Mouse (Mus musculus): ENCODE data around the gene Calm5.
A peak's percentile ranks its signal among the peaks of the same experiment; 100 is the strongest.
"Not testable (repeated sequence)": the region's sequence is repeated elsewhere in the genome, so short reads cannot be mapped to it uniquely, and the experiment has no call there.

Gene Calm5

GRCm38 (mm10) chr13:3853648-3854333 is at the start of gene Calm5:
Gene Calm5 (plus strand): TSS chr13:3854173.
- DNase-seq: not testable (repeated sequence)

GRCm38 (mm10) chr13:3804186-3804585 is 49.8 kb upstream of the Calm5 start, which contains the start of gene Calml3:
Gene Calml3 (minus strand): TSS chr13:3804316.
- DNase-seq: peak in 1 of 2 experiments; percentile 5

GRCm38 (mm10) chr13:3805132-3805531 is 48.8 kb upstream of the Calm5 start:
- DNase-seq: no peak

- no peak for DNase-seq
These were observed 48.3 kb upstream of the Calm5 start for GRCm38 (mm10) chr13:3805638-3806037.

- DNase-seq: no peak
These were observed 46.7 kb upstream of the Calm5 start for GRCm38 (mm10) chr13:3807131-3807827.

- no peak for DNase-seq
These were observed 35.8 kb upstream of the Calm5 start for GRCm38 (mm10) chr13:3818012-3818739.

GRCm38 (mm10) chr13:3818740-3819076 is 35.3 kb upstream of the Calm5 start:
- no peak for DNase-seq

- DNase-seq: no peak
These were observed 31.9 kb upstream of the Calm5 start for GRCm38 (mm10) chr13:3822105-3822504.

GRCm38 (mm10) chr13:3825726-3826125 is 28.2 kb upstream of the Calm5 start:
- no peak for DNase-seq

GRCm38 (mm10) chr13:3831546-3831945 is 22.4 kb upstream of the Calm5 start:
- DNase-seq: no peak

GRCm38 (mm10) chr13:3831994-3832393 is 22.0 kb upstream of the Calm5 start:
- DNase-seq: no peak

GRCm38 (mm10) chr13:3832450-3832849 is 21.5 kb upstream of the Calm5 start:
- no peak for DNase-seq

GRCm38 (mm10) chr13:3833644-3834043 is 20.3 kb upstream of the Calm5 start:
- not testable (repeated sequence) for DNase-seq

GRCm38 (mm10) chr13:3837312-3837807 is 16.6 kb upstream of the Calm5 start, which contains the start of gene Calm4:
Gene Calm4 (plus strand): TSS chr13:3837757.
- DNase-seq: not testable (repeated sequence)

- DNase-seq: not testable (repeated sequence)
These were observed 13.3 kb upstream of the Calm5 start for GRCm38 (mm10) chr13:3840662-3841061.

- no peak for DNase-seq
These were observed 3.6 kb upstream of the Calm5 start for GRCm38 (mm10) chr13:3850330-3850729.

- no peak for DNase-seq
These were observed 883 bp downstream of the Calm5 start for GRCm38 (mm10) chr13:3854856-3855255.

- DNase-seq: no peak
These were observed 2.3 kb downstream of the Calm5 start for GRCm38 (mm10) chr13:3856252-3856651.

GRCm38 (mm10) chr13:3861251-3861650 is 7.3 kb downstream of the Calm5 start:
- no peak for DNase-seq

- DNase-seq: no peak
These were observed 8.4 kb downstream of the Calm5 start for GRCm38 (mm10) chr13:3862325-3862724.

GRCm38 (mm10) chr13:3862922-3863580 is 9.1 kb downstream of the Calm5 start:
- no peak for DNase-seq

- no peak for DNase-seq
These were observed 11.8 kb downstream of the Calm5 start for GRCm38 (mm10) chr13:3865648-3866354.

Measured in cerebellum, postnatal 14 days (tissue).